Mouse (Mus musculus): ENCODE measurements around the gene C4b.
"Not testable (repeated sequence)": the region's sequence is repeated elsewhere in the genome, so short reads cannot be mapped to it uniquely, and the experiment has no call there.

C4b gene

DNA sequence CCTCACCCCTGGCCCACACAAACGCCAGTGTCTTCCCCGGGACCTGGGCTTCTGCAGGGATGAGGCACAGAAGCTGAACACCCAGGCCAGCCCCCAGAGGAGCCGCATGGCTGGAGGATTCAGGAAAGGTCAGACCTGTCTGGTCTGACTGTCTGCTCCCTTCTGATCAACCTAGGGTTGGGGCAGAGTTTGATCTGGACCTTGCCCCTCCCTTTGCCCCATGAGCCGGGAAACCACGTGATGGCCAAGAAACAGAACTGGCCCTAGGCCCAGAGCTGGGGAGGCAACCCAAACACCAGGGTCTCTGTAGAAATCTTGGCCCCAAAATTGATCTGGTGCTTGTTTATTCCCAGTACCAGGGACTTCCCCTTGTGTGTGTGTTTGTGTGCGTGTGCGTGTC lies at the start of gene C4b:
Gene C4b, minus strand, starts transcription at position 164 of the 400 bp plus-strand sequence.
- in situ Hi-C loops (cut with MboI; ENCODE audit: low sequenced_read_pairs), result no loop called here

DNA sequence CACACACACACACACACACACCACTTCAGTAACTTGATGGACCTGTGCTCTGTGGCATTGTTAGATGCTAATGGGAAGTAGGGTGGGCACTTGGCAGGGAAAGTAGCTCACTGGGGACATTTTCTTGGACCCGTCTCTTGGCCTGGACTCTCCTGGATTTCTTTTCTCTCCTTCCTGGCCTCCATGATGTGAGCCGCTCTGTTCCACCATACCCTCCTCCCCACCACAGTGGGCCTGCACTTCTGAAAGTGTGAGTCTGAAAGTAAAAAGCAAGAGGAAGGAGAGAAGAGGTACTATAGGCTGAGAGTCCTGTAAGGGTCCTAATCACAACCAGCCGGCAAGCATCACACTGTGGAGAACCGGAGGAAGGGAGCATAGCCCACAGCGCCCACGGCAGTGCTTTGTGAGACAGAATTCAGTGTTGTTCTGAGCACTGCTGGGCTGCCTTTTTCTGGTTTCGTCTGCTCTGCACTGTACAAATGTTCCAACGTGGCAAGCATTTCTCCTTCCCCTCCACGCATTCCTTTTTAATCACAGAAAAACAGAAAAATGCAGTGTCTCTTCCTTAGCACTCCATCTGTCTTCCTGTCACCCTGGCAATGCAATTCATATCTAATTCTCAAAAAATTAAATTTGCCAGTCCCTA lies 34.1 kb upstream of the C4b start:
- in situ Hi-C loops (cut with MboI; ENCODE audit: low sequenced_read_pairs), result no loop called here

- in situ Hi-C loops (cut with MboI; ENCODE audit: low sequenced_read_pairs), result no loop called here
These were observed 17.8 kb upstream of the C4b start for GRCm38 (mm10) chr17:34761471-34761870.

DNA sequence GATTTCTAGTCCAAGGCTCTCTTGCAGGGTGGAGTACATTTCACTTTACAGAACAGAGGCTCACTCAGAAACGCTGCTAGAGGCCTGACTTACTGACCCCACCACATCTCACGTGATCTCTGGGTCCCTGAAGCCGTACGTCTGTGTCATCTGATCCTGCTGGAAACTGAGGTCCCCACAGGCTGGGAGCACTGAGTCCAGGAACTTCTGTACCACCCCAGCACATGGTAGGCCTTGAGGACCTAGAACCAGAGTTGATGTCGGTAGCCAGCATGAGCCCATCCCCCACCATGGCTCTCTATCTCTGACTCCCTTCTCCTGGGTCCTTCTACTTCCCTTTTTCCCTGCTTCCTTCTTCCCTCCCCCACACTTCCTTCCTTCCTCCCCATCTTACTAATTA lies 2.8 kb upstream of the C4b start:
- in situ Hi-C loops (cut with MboI; ENCODE audit: low sequenced_read_pairs), result no loop called here

- in situ Hi-C loops (cut with MboI; ENCODE audit: low sequenced_read_pairs), result not testable (repeated sequence)
These were observed 1.5 kb upstream of the C4b start for GRCm38 (mm10) chr17:34745166-34745565.

- in situ Hi-C loops (cut with MboI; ENCODE audit: low sequenced_read_pairs), result not testable (repeated sequence)
These were observed 929 bp upstream of the C4b start for GRCm38 (mm10) chr17:34744611-34745010.

DNA sequence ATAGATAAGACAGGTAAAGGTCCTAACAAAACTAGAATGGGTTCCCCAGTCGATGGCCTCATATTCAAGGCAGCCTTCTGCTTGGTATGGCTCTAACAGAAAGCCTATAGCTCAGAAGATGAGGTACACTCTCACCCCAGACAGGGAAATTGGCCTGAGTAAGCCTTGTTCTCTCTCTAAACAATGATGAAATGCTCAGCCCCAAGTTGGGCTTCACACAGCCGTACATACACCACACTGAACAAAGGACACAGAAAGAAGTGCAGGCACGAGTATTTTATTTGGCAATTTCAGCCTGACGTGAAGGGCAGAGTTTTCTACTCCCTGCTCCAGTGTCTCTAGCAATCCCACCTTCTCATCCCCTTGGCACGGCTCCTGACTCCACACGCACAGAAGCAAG lies 524 bp upstream of the C4b start:
- in situ Hi-C loops (cut with MboI; ENCODE audit: low sequenced_read_pairs), result no loop called here

- in situ Hi-C loops (cut with MboI; ENCODE audit: low sequenced_read_pairs), result no loop called here
These were observed 3.4 kb downstream of the C4b start for GRCm38 (mm10) chr17:34740280-34740679.

- in situ Hi-C loops (cut with MboI; ENCODE audit: low sequenced_read_pairs), result not testable (repeated sequence)
These were observed 4.0 kb downstream of the C4b start for GRCm38 (mm10) chr17:34739708-34740107.

GRCm38 (mm10) chr17:34737466-34737865 lies 6.2 kb downstream of the C4b start:
- in situ Hi-C loops (cut with MboI; ENCODE audit: low sequenced_read_pairs), result not testable (repeated sequence)

- in situ Hi-C loops (cut with MboI; ENCODE audit: low sequenced_read_pairs), result loop anchor here (5.0 kb wide), 1 partner anchor 82 kb away; no protein-coding TSS in a partner anchor
These were observed 13.7 kb downstream of the C4b start for GRCm38 (mm10) chr17:34729779-34730553.

- in situ Hi-C loops (cut with MboI; ENCODE audit: low sequenced_read_pairs), result not testable (repeated sequence)
These were observed 14.5 kb downstream of the C4b start for GRCm38 (mm10) chr17:34729155-34729554.

GRCm38 (mm10) chr17:34727887-34728286 lies 15.8 kb downstream of the C4b start:
- in situ Hi-C loops (cut with MboI; ENCODE audit: low sequenced_read_pairs), result no loop called here

DNA sequence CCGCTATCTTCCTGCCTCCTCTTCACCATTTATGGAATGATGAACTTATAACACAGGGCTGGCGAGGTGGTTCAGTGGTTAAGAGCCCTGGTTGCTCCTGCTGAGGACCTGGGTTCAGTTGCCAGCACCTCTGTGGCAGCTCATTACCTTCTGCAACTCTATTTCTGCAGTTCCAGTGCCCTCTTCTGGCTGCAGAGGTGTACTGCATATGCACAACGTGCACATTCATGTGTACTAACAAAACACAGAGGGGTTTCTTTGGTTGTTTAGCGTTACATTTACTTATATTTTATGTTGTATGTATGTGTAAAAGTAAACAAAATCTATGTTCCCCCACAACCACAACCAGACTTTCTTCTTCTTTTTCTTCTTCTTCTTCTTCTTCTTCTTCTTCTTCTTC lies 20.6 kb downstream of the C4b start:
- in situ Hi-C loops (cut with MboI; ENCODE audit: low sequenced_read_pairs), result no loop called here

DNA sequence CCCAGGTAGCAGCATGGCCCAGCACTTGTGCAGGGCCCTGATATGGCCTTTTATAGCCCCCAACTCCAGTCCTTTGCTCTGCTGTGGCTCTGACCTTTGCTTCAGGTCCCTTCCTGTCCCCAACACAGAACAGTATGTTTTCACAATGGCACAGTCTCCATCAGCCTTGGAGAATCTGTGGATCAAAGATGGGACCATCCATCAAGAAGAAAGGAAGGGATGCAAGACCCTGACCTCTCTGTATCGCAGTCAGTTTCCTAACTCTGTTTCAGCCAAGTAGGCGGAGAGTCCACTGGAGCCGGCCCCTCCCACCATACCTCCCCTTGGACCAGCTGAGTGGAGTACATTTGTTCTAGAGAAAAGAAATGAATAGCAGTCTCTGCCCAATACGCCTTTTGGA lies 21.4 kb downstream of the C4b start:
- in situ Hi-C loops (cut with MboI; ENCODE audit: low sequenced_read_pairs), result not testable (repeated sequence)

DNA sequence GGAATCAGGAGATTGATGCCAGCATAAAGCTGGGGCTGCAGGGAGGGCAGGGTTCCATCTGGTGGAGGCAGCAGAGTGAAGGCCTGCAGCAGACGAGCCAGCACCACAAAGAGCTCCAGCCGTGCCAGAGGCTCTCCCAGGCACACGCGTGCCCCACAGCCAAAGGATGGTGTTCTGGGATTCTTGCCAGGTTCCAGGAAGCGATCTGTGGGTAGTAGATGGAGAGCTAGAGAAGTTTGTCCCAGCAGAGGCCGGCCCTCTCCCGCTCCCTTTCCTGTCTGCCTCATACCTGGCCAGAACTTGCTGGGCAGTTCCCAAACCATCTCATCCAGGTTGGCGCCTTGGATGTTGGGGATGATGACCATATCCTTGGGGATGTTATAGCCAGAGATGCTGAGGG lies 23.8 kb downstream of the C4b start:
- in situ Hi-C loops (cut with MboI; ENCODE audit: low sequenced_read_pairs), result not testable (repeated sequence)

GRCm38 (mm10) chr17:34717401-34717800 lies 26.3 kb downstream of the C4b start:
- in situ Hi-C loops (cut with MboI; ENCODE audit: low sequenced_read_pairs), result no loop called here

DNA sequence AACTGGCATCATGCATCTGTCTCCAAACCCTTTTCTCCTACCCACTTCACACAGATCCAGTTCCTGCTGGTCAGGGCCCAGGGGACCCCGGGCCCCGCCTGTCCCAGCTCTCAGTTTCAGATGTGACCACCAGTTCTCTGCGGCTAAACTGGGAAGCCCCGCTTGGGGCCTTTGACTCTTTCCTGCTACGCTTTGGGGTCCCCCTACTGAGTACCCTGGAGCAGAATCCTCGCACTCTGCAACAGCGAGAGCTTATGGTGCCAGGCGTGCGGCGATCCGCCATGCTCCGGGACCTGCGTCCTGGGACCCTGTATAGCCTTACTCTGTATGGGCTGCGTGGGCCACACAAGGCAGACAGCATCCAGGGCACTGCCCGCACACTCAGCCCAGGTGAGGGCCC lies 27.4 kb downstream of the C4b start:
- in situ Hi-C loops (cut with MboI; ENCODE audit: low sequenced_read_pairs), result no loop called here

GRCm38 (mm10) chr17:34715451-34715850 lies 28.2 kb downstream of the C4b start:
- in situ Hi-C loops (cut with MboI; ENCODE audit: low sequenced_read_pairs), result not testable (repeated sequence)

DNA sequence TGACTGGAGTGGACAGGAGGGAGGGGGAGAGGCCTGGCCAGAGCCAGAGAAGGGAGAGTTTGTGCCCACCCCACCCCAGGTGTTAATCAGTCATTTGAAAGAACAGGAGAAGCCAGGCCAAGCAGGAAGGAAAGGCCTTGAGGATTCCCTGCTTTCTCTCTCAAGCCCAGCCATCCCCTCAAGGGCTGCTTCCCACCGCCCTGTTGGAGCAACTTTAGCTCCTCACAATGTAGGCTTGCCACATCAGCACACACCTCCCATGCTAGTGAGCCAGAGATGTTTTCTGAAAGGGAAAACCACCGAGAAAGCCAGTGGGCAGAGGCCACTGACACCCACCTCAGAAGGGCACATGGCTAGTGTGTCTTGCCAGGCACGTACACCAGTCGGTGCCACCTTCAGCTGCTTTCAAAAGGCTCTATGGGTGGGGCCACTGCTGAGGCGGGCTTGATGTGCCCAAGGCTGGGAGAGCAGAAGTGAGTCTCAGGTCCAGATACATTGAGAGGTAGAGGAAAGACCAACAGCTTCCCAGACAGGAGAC lies 28.7 kb downstream of the C4b start:
- in situ Hi-C loops (cut with MboI; ENCODE audit: low sequenced_read_pairs), result not testable (repeated sequence)

GRCm38 (mm10) chr17:34714181-34714907 lies 29.3 kb downstream of the C4b start:
- in situ Hi-C loops (cut with MboI; ENCODE audit: low sequenced_read_pairs), result not testable (repeated sequence)
